Mouse (Mus musculus) hindbrain, embryonic 11.5 days (tissue): ENCODE results near the gene Ism2. TPM values are rescaled to one million over a fixed set of nuclear protein-coding genes. Genes with fewer than 3 reads are reported as not detected.
"Not testable (repeated sequence)": the region's sequence is repeated elsewhere in the genome, so short reads cannot be mapped to it uniquely, and the experiment has no call there.

ENCODE experiments used
- ATAC-seq: fragments of 200-750 bp; cut with Nextera tagmentation; 2 replicates; pipeline ENCODE4 v1.8.0; 2017; ENCODE audit warnings: mild to moderate bottlenecking, moderate TSS enrichment, moderate library complexity; ENCODE audit not compliant: low FRiP score
- DNase-seq: peaks from one replicate; pipeline ENCODE4 v3.0.0-alpha.2; 2015; ENCODE audit warnings: low spot score
- H3K27ac ChIP-seq: fragments of 300-500 bp; sonication (generic); 2 replicates; pipeline ENCODE4 v1.5.1; 2014; ENCODE audit warnings: mild to moderate bottlenecking, low read depth, low read length
- H3K27me3 ChIP-seq: fragments of 300-500 bp; sonication (generic); 2 replicates; pipeline ENCODE4 v1.6.1; 2014; ENCODE audit warnings: mild to moderate bottlenecking, low read length, moderate library complexity, mixed read lengths; ENCODE audit not compliant: control insufficient read depth, insufficient read depth
- H3K36me3 ChIP-seq: fragments of 300-500 bp; sonication (generic); 2 replicates; pipeline ENCODE4 v1.6.1; 2014; ENCODE audit warnings: mild to moderate bottlenecking, low read length, moderate library complexity, mixed read lengths; ENCODE audit not compliant: control insufficient read depth, insufficient read depth
- H3K4me1 ChIP-seq: fragments of 300-500 bp; sonication (generic); replicated peaks from 2 replicates; pipeline ENCODE4 v1.6.1; 2014; ENCODE audit warnings: low read length, mixed read lengths; ENCODE audit not compliant: control insufficient read depth, insufficient read depth
- H3K4me2 ChIP-seq: fragments of 300-500 bp; sonication (generic); replicated peaks from 2 replicates; pipeline ENCODE4 v1.6.1; 2014; ENCODE audit warnings: mild to moderate bottlenecking, low read depth, low read length
- H3K4me3 ChIP-seq: fragments of 300-500 bp; sonication (generic); 2 replicates; pipeline ENCODE4 v1.5.1; 2014; ENCODE audit warnings: low read depth, low read length
- H3K9ac ChIP-seq: fragments of 300-500 bp; sonication (generic); 2 replicates; pipeline ENCODE4 v1.6.1; 2014; ENCODE audit warnings: low read depth, low read length
- H3K9me3 ChIP-seq: fragments of 300-500 bp; sonication (generic); 2 replicates; pipeline ENCODE4 v1.6.1; 2016; ENCODE audit warnings: low read length; ENCODE audit not compliant: control insufficient read depth
- WGBS: fragments of 180-500 bp; shearing (Covaris S2); extraction: QIAGEN DNeasy Blood & Tissue Kit; methylation state at CpG from one replicate; pipeline ENCODE4 v1.1.7; 2014; 5-methylcytosine and 5-hydroxymethylcytosine counted together
- polyA plus RNA-seq: library from polyadenylated mRNA; unstranded; fragments of >200 nt; fragmentation: Nextera tagmentation; extraction: Ambion mirVana; gene quantifications from 2 replicates; pipeline ENCODE4 v1.2.1, GENCODE M21; 2014

The Ism2 gene
- polyA plus RNA-seq, 1 experiment from 2014 or later = 0.63 TPM

DNA sequence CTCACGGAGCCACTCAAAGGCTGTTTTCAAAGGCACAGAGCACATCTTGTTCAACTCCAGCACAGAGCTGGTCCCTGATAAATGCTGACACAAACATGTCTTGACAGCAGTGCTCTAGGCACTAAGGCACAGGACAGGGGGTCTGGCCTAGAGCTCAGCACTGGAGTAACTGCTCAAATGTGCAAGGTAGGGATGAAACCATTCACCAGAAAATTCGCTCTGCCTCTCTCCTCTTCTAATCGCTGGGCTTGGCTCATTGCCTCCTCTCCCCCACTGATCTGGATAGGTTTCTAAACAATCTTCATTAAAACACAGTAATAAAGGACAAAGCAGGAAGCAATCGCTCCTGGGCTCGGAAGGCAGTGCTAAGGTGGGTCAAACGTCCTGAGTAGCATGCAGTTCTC, 31.6 kb upstream of the Ism2 start:
- 70% methylated on average over 6 of the region's 6 CpGs for WGBS
- no peak for ATAC-seq

DNA sequence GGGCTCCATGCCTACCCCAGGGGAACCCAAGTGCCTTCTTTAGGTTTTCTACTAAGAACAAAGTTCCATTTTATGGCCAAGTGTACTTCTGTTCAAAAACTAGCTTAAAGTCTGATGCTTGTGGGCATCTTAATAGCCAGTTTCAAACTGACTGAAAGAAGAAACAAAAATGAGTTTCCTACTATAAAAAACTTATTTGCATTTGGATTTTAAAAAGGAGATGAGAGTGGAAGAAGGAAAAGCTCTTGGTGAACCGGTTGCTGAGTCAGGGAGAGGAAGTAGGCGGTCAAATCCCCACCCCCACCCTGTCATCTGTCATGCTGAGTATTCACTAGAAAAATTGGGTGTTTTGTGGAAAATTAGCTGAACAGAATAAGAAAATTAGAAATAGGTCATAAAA, 30.7 kb upstream of the Ism2 start:
- no peak for ATAC-seq

More for the DNA sequence above, 31.6 kb upstream of the Ism2 start:
- no peak overlapping the region for H3K4me3 ChIP-seq
- DNase-seq = no peak
- no peak overlapping the region for H3K9ac ChIP-seq
- H3K9me3 ChIP-seq = no peaks in the 10 kb centered on the region
- H3K36me3 ChIP-seq = no peaks in the 10 kb centered on the region
- H3K4me2 ChIP-seq = no peak overlapping the region
- H3K27ac ChIP-seq = no peak overlapping the region
- H3K4me1 ChIP-seq = no peaks in the 10 kb centered on the region; the same call in 1 of the 2 replicates
- H3K27me3 ChIP-seq = no peaks in the 10 kb centered on the region

DNA sequence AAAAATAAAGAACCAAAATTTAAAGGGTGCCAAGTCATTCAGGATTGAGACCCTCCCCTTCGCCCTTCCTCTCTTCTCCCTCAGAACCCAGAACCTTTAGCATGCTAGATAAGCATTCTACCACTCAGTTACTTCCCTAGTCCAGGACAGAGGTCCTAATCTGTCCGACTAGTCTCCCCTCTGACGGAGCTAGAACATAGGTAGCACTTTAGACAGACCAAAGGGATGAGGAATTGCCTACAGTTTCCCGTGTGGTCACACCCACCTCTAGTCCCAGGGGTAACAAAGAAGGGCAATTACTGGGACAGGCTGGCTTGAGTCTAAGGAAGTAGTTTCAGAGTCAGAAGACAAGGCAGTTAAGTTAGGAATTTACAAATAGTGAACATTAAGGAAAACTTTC, 28.5 kb upstream of the Ism2 start:
- no peaks in the 10 kb centered on the region for H3K27me3 ChIP-seq
- H3K27ac ChIP-seq = no peak overlapping the region
- H3K9ac ChIP-seq = no peak overlapping the region
- no peak for ATAC-seq
- no peaks in the 10 kb centered on the region for H3K36me3 ChIP-seq
- WGBS = 31% methylated on average over 4 of the region's 4 CpGs
- no peaks in the 10 kb centered on the region; the same call in 1 of the 2 replicates for H3K4me1 ChIP-seq
- H3K4me2 ChIP-seq = no peak overlapping the region
- H3K4me3 ChIP-seq = no peak overlapping the region
- no peak for DNase-seq
- no peaks in the 10 kb centered on the region for H3K9me3 ChIP-seq

More for the DNA sequence above, 30.7 kb upstream of the Ism2 start:
- Histone ChIP-seq H3K9me3 (no peaks in the 10 kb centered on the region), H3K4me3 (no peak overlapping the region), H3K27me3 (no peaks in the 10 kb centered on the region), H3K9ac (no peak overlapping the region), H3K27ac (no peak overlapping the region), H3K4me1 (no peaks in the 10 kb centered on the region; the same call in 1 of the 2 replicates), H3K4me2 (no peak overlapping the region), H3K36me3 (no peaks in the 10 kb centered on the region)
- DNase-seq = no peak
- WGBS = 72% methylated on average over 2 of the region's 2 CpGs

DNA sequence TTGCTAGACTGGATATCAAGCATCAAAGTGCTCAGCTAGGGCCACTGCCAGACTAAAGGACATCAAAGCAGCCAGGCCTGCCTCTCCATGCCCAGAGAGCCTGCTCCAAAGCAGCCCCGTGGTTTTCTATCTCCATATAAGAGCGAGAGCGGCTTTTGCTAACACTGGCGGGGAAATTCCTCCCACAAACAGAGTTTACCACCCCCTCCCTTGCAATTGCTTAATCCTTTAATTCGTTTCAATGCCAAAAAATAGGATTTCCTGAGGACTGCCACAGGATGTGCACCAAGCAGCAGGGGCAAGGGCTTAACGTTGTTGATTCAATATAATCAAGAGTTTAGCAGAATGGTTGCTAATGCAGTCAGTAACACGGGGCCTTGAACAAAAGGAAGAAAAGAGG, 28.1 kb upstream of the Ism2 start:
- no peak for ATAC-seq
- H3K27me3 ChIP-seq = no peaks in the 10 kb centered on the region
- no peak overlapping the region for H3K4me2 ChIP-seq
- no peaks in the 10 kb centered on the region; the same call in 1 of the 2 replicates for H3K4me1 ChIP-seq
- no peaks in the 10 kb centered on the region for H3K9me3 ChIP-seq
- H3K27ac ChIP-seq = no peak overlapping the region
- no peak for DNase-seq
- no peaks in the 10 kb centered on the region for H3K36me3 ChIP-seq
- H3K4me3 ChIP-seq = no peak overlapping the region
- 17% methylated on average over 7 of the region's 7 CpGs for WGBS
- H3K9ac ChIP-seq = no peak overlapping the region

DNA sequence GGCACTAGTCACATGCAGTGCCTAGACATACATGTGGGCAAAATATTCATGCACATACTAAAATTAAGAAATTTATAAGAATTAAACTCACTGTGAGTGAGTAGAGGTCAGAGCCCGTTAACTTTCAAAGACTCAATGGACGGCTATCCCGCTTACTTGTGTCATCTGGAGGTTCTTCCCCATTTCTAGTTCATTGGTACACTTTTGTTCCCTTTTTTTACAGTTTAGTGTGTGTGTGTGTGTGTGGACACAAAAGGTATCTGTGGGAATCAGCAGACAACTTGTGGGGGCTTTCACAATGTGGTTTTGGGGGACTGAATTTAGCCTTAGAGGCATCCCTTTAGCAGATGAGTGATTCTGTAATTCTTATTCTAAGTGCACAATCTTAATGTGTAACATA, 25.9 kb upstream of the Ism2 start:
- H3K9ac ChIP-seq = no peak overlapping the region
- ATAC-seq (no peak), DNase-seq (no peak)
- no peak overlapping the region for H3K4me3 ChIP-seq
- WGBS = 98% methylated on average over 3 of the region's 3 CpGs
- no peaks in the 10 kb centered on the region for H3K36me3 ChIP-seq
- no peak overlapping the region for H3K27ac ChIP-seq
- no peaks in the 10 kb centered on the region for H3K4me1 ChIP-seq
- H3K9me3 ChIP-seq = no peaks in the 10 kb centered on the region
- no peak overlapping the region for H3K4me2 ChIP-seq
- H3K27me3 ChIP-seq = no peaks in the 10 kb centered on the region

DNA sequence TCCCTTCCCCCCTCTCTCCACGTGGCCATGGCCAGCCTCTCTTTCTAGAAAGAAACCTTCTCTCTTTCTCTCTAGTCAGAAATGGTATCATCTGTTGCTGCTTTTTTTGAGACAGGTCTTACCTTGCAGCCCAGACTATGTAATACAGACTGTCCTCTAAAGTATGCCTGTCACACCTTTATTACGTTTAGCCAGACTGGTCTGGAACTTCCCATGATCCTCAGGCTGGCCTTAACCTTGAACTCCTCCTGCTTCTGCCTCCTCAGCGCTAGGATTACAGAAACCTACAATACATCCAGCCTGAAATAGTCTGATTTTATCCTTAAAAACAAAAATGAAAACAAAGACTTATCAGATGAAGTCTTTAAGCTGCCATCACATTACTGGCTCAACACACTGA, 19.7 kb upstream of the Ism2 start:
- no peaks in the 10 kb centered on the region for H3K36me3 ChIP-seq
- no peak overlapping the region for H3K27ac ChIP-seq
- 85% methylated on average over 3 of the region's 3 CpGs for WGBS
- no peaks in the 10 kb centered on the region for H3K4me1 ChIP-seq
- H3K4me2 ChIP-seq = no peak overlapping the region
- ATAC-seq (no peak), DNase-seq (no peak)
- H3K9me3 ChIP-seq = no peaks in the 10 kb centered on the region
- H3K9ac ChIP-seq = no peak overlapping the region
- H3K27me3 ChIP-seq = no peaks in the 10 kb centered on the region
- no peak overlapping the region for H3K4me3 ChIP-seq

DNA sequence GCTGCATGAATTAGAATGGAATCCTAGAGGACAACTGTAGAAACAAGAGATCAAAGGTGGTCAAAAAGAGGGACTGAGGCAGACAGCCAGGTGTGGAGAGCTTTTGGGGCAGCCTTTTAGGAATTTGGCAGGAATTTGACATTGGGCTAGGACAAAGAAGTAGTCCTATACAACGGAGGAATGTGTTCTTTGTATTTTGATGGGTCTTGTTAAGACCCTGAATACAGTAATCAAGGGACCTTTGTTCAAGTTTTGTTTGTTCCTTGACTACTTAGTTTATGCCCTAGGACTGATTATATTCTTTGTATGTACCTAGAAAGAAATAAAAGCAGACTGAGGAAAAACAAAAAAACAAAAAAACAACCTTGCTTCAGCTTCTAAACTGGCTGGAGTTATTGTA, 18.4 kb upstream of the Ism2 start:
- 71% methylated on average over 1 of the region's 1 CpGs for WGBS
- no peak overlapping the region for H3K9ac ChIP-seq
- H3K9me3 ChIP-seq = no peaks in the 10 kb centered on the region
- H3K27me3 ChIP-seq = no peaks in the 10 kb centered on the region
- H3K4me3 ChIP-seq = no peak overlapping the region
- no peak overlapping the region for H3K4me2 ChIP-seq
- no peaks in the 10 kb centered on the region for H3K4me1 ChIP-seq
- DNase-seq (no peak), ATAC-seq (no peak)
- H3K36me3 ChIP-seq = no peaks in the 10 kb centered on the region
- H3K27ac ChIP-seq = no peak overlapping the region

DNA sequence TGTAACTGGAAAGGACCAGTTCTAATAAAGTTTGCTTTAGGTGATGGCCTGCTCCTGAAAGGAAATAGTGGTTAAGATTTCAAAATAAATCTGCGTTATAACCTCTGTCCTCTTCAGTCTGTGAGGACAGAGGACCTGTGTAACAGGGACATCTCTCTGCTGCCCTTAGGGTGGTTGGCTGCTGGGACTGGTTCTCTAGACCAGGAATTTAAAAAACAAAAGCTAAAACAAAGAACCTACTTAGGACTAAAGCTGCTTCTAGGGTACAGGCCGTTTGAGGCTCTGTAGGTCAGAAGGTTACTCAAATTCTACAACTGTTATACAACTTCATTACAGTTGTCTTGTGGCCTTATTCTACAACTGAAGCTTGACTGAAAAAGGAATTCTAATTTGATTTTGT, 13.6 kb upstream of the Ism2 start:
- no peaks in the 10 kb centered on the region for H3K27me3 ChIP-seq
- no peak overlapping the region for H3K4me2 ChIP-seq
- H3K9me3 ChIP-seq = no peaks in the 10 kb centered on the region
- no peaks in the 10 kb centered on the region for H3K36me3 ChIP-seq
- no peak for ATAC-seq
- H3K27ac ChIP-seq = no peak overlapping the region
- no peak overlapping the region for H3K9ac ChIP-seq
- WGBS = 73% methylated on average over 2 of the region's 2 CpGs
- no peak for DNase-seq
- H3K4me1 ChIP-seq = no peaks in the 10 kb centered on the region
- H3K4me3 ChIP-seq = no peak overlapping the region

DNA sequence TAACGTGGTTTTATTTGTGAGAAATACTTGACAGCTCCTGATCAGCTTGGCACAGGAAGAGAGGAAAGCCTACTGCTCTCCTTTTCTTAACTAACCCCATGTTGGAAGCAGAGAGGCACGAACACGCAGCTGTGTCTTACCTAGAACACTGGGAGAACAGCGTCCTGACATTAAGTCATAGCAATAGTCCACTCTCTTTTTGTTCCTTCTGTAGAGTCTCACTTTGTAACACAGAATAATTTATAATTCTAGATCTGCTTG, 7.0 kb upstream of the Ism2 start:
- H3K4me2 ChIP-seq, DNase-seq, H3K4me1 ChIP-seq, H3K9me3 ChIP-seq, H3K27me3 ChIP-seq, H3K4me3 ChIP-seq, H3K27ac ChIP-seq, H3K9ac ChIP-seq, ATAC-seq, H3K36me3 ChIP-seq: not testable (repeated sequence)
- WGBS = 86% methylated on average over 4 of the region's 4 CpGs
